Mouse (Mus musculus) erythroblast, embryonic 14.5 days (primary cell): ENCODE measurements around the gene Lrat.

Source experiments
- GATA1 ChIP-seq: IDR thresholded peaks from 2 replicates; pipeline ENCODE4 v1.6.1; 2012; ENCODE audit warnings: low read length, inconsistent platforms, mixed read lengths
- TAL1 ChIP-seq: IDR thresholded peaks from 3 replicates; pipeline ENCODE4 v1.6.1; 2012; ENCODE audit warnings: low read length, inconsistent platforms, mixed read lengths

DNA sequence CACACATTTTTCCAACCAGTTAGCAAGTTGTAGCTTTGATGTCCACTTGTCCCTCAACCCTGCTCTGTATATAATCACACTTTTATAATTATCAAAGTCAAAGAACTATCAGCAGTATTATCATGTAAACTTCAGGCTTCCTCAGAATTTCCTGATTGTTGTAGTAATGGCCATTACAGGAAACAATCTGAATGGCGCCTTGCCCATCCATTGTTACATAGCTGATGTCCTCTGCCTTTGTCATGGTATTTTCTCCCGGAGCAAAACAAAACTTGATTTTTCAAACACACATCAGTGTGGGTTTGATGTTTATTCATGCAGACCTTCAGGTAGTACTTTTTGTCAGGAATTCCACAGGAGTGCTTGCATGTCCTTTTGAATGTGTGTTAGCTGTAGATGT is 4.9 kb upstream of the Lrat start:
- TF ChIP-seq GATA1 (no peak), TAL1 (no peak)
